9 mouse cellular contexts compared by ENCODE assay signal in genomic region chr9:110407311-110408098, GRCm38 (mm10). TPM values are rescaled to one million over a fixed set of nuclear protein-coding genes. Genes with fewer than 3 reads are reported as not detected.
A peak's percentile ranks its signal among the peaks of the same experiment; 100 is the strongest.
DNase-seq lines count a peak whose midpoint lies in the region; ATAC-seq and TF ChIP-seq lines count a peak whose summit lies in the region.
"Had no signal": no experiment of that assay in that cellular context is flagged by ENCODE, and none has a peak within 500 bp of the region (broad histone marks: within the 10 kb centered on the region; RNA-seq: fewer than 3 reads in every experiment).

No protein-coding gene starts in this region.

- TF ChIP-seq CTCF in gastrocnemius, adult 2 months (IDR thresholded peaks at IDR 0.05), result no peak
- no peak for TF ChIP-seq CTCF in thymus, adult 2 months (IDR thresholded peaks at IDR 0.05; ENCODE audit: borderline replicate concordance, control insufficient read depth, extremely low read depth, insufficient read depth, low read length, poor library complexity)

- H3K9ac ChIP-seq in neural tube, embryonic 13.5 days, result peak overlapping the region; percentile 95

- H3K9me3 ChIP-seq in limb, embryonic 10.5 days (replicated peaks), result no peaks in the 10 kb centered on the region
- H3K9me3 ChIP-seq in neural tube, embryonic 13.5 days, result no peaks in the 10 kb centered on the region

- TF ChIP-seq POLR2A in thymus, adult 2 months (IDR thresholded peaks at IDR 0.05; ENCODE audit: control insufficient read depth, extremely low read depth, insufficient read depth, low read length, poor library complexity), result no peak

- intact Hi-C loops in gastrocnemius, adult 2 months (cut with DNase I), result loop anchor here (5.0 kb wide), 1 partner anchor 75 kb away; the partner anchor contains the start of gene Scap

- peak overlapping the region; percentile 92 for H3K4me2 ChIP-seq in neural tube, embryonic 13.5 days

- H3K27me3 ChIP-seq in thymus, adult 2 months (ENCODE audit: control insufficient read depth, insufficient read depth, low read length), result no peaks in the 10 kb centered on the region
- H3K27me3 ChIP-seq in limb, embryonic 10.5 days (ENCODE audit: low read depth, poor library complexity, severe bottlenecking), result no peaks in the 10 kb centered on the region
- H3K27me3 ChIP-seq in neural tube, embryonic 13.5 days, result no peaks in the 10 kb centered on the region

- H3K36me3 ChIP-seq in thymus, adult 2 months (ENCODE audit: control insufficient read depth, insufficient read depth, low read length), result no peaks in the 10 kb centered on the region
- peaks cover 23% of the 10 kb centered on the region for H3K36me3 ChIP-seq in limb, embryonic 10.5 days
- 0 out of 2 replicates have a peak, but pooled peaks cover 7% of the 10 kb centered on the region for H3K36me3 ChIP-seq in neural tube, embryonic 13.5 days

- 1% methylated on average over 40 of the region's 41 CpGs for WGBS in thymus, adult 2 months
- 3% methylated on average over 41 of the region's 41 CpGs for WGBS in limb, embryonic 10.5 days
- WGBS in neural tube, embryonic 13.5 days, result 2% methylated on average over 41 of the region's 41 CpGs

- peak overlapping the region; percentile 95 for H3K27ac ChIP-seq in gastrocnemius, adult 2 months
- H3K27ac ChIP-seq in thymus, adult 2 months (ENCODE audit: control insufficient read depth, insufficient read depth, low read length), result no peak overlapping the region
- peak overlapping the region; percentile 88 for H3K27ac ChIP-seq in limb, embryonic 10.5 days
- H3K27ac ChIP-seq in neural tube, embryonic 13.5 days (replicated peaks), result peak overlapping the region; percentile 85

- H3K4me1 ChIP-seq in thymus, adult 2 months (replicated peaks; ENCODE audit: control insufficient read depth, insufficient read depth, low read length), result peaks cover 8% of the 10 kb centered on the region
- peaks cover 19% of the 10 kb centered on the region for H3K4me1 ChIP-seq in limb, embryonic 10.5 days
- peaks cover 24% of the 10 kb centered on the region for H3K4me1 ChIP-seq in neural tube, embryonic 13.5 days (replicated peaks)

- ATAC-seq in erythroblast, adult 5-6 weeks (replicated peaks; ENCODE audit: low FRiP score, poor library complexity, severe bottlenecking), result peak; percentile 47
- peak; percentile 70 for ATAC-seq in neural tube, embryonic 13.5 days (ENCODE audit: low read depth)

- no peak for DNase-seq in gastrocnemius, adult 2 months
- no peak for DNase-seq in gastrocnemius, adult 18-20 months (ENCODE audit: low spot score)
- no peak for DNase-seq in thymus, adult 2 months
- DNase-seq in thymus, postnatal 36 days, result no peak
- DNase-seq in limb, embryonic 10.5 days (ENCODE audit: low spot score), result no peak
- DNase-seq in layer of hippocampus, adult 11-12 months (ENCODE audit: low spot score), result no peak

- H3K4me3 ChIP-seq in gastrocnemius, adult 2 months, result peak overlapping the region; percentile 79
- peak overlapping the region; percentile 77 for H3K4me3 ChIP-seq in thymus, adult 2 months (ENCODE audit: control insufficient read depth, insufficient read depth, low read length)
- H3K4me3 ChIP-seq in limb, embryonic 10.5 days, result peak overlapping the region; percentile 93
- peak overlapping the region; percentile 83 for H3K4me3 ChIP-seq in neural tube, embryonic 13.5 days

RNA-seq across cellular contexts. Expression of gene Ptpn23, which starts 0.5 kb away (rescaled TPM):
- total RNA-seq in gastrocnemius, adult 2 months (2021), result 10 to 100 TPM in 1 of 2 experiments, 1 to 10 TPM in 1; 8.5 to 10.0 TPM
- 10 to 100 TPM in 1 of 2 experiments, 1 to 10 TPM in 1; 9.3 to 10.9 TPM for total RNA-seq in gastrocnemius, adult 18-20 months (2021)
- polyA plus RNA-seq in thymus, adult 2 months (2012; rRNA removed), result 46.4 and 59.4 TPM in 2 replicates
- total RNA-seq in erythroblast, adult 5-6 weeks (2015; ENCODE audit: low replicate concordance), result 3.8 and 4.2 TPM in 2 replicates
- total RNA-seq in erythroblast, adult 5-6 weeks (2017; ENCODE audit: low replicate concordance), result 0.60 and 1.1 TPM in 2 replicates
- 18.0 and 18.5 TPM in 2 replicates for polyA plus RNA-seq in limb, embryonic 10.5 days (2016; fragmentation: Nextera tagmentation; extraction: Ambion mirVana)
- polyA plus RNA-seq in neural tube, embryonic 13.5 days (2015; fragmentation: Nextera tagmentation; extraction: Ambion mirVana), result 21.5 and 27.8 TPM in 2 replicates

RNA-seq across cellular contexts. Expression of gene Ngp, which starts 12.0 kb away (rescaled TPM):
- not detected for total RNA-seq in gastrocnemius, adult 2 months (2021)
- not detected for total RNA-seq in gastrocnemius, adult 18-20 months (2021)
- 10.6 and 19.4 TPM in 2 replicates for polyA plus RNA-seq in thymus, adult 2 months (2012; rRNA removed)
- 6,400 and 7,048 TPM in 2 replicates for total RNA-seq in erythroblast, adult 5-6 weeks (2015; ENCODE audit: low replicate concordance)
- total RNA-seq in erythroblast, adult 5-6 weeks (2017; ENCODE audit: low replicate concordance), result 1,550 and 2,626 TPM in 2 replicates
- not detected in 2 replicates for polyA plus RNA-seq in limb, embryonic 10.5 days (2016; fragmentation: Nextera tagmentation; extraction: Ambion mirVana)
- polyA plus RNA-seq in neural tube, embryonic 13.5 days (2015; fragmentation: Nextera tagmentation; extraction: Ambion mirVana), result 2.8 and 3.1 TPM in 2 replicates
- total RNA-seq: adrenal gland, adult 18-20 months had no signal

Comparison
In these comparisons a context has a peak if more than half of its experiments do, and no peak if none do; other contexts are left out.
1. RNA of gene Ngp, which starts 12.0 kb away (total RNA-seq): 1,550 to 7,048 TPM in erythroblast, adult 5-6 weeks; not detected in gastrocnemius, adult 2 months and not detected in gastrocnemius, adult 18-20 months; every median in the first group is over 1,000 times any median in the second.
2. Peak in every context shown above with its lines, with median percentiles within 50 percentile points of each other: H3K4me3 ChIP-seq.